ENCODE assay signal across 12 mouse cellular contexts in the genomic region with DNA sequence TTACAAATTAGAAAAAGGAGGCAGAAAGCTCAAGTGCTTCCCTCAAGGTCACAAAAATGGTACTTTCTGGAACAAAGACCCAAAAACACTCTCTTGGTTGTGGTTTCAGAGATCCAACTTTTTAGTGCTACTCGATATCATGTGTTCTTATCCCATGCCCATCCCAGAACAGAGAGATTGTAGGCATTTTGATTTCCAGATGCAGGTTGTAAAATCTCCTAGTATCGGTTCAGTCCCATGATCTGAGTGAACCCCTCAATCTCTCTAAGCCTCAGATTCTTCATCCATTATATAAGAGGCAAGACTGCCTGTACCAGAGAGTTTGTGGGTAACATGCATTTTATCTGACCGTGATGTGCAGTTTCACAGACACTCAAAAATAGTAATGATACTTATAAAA.
"Had no signal": no experiment of that assay in that cellular context is flagged by ENCODE, and none has a peak within 500 bp of the region (broad histone marks: within the 10 kb centered on the region; RNA-seq: fewer than 3 reads in every experiment).

No protein-coding gene starts in this region.

- H3K4me3 ChIP-seq: liver, embryonic 15.5 days; midbrain, embryonic 13.5 days; stomach, embryonic 15.5 days had no signal

- H3K27me3 ChIP-seq: liver, embryonic 15.5 days; midbrain, embryonic 13.5 days; stomach, embryonic 15.5 days had no signal

- ATAC-seq: lung, postnatal 0 days had no signal

- H3K4me1 ChIP-seq: liver, embryonic 15.5 days had no signal

- H3K27ac ChIP-seq: liver, embryonic 15.5 days; midbrain, embryonic 13.5 days; stomach, embryonic 15.5 days had no signal

- H3K4me2 ChIP-seq: liver, embryonic 11.5 days; liver, embryonic 15.5 days; midbrain, embryonic 13.5 days; stomach, embryonic 15.5 days had no signal

- H3K9me3 ChIP-seq: liver, embryonic 15.5 days; midbrain, embryonic 13.5 days; stomach, embryonic 15.5 days had no signal

- H3K36me3 ChIP-seq: liver, embryonic 15.5 days; midbrain, embryonic 13.5 days; stomach, embryonic 15.5 days had no signal

- DNase-seq: kidney, adult 18-20 months; layer of hippocampus, postnatal 36 days; lung, adult 2 months; lung, postnatal 36 days; right cerebral cortex, postnatal 14 days; thymus, adult 2 months; thymus, postnatal 25 days had no signal

- H3K9ac ChIP-seq: liver, embryonic 15.5 days; midbrain, embryonic 13.5 days; stomach, embryonic 15.5 days had no signal
